Mouse (Mus musculus) urinary bladder, postnatal 0 days (tissue): ENCODE results near the gene Ptgir. TPM values are rescaled to one million over a fixed set of nuclear protein-coding genes. Genes with fewer than 3 reads are reported as not detected.

ENCODE experiments used
- polyA plus RNA-seq: library from polyadenylated mRNA; unstranded; fragments of >200 nt; fragmentation: Nextera tagmentation; extraction: Ambion mirVana; gene quantifications from 2 replicates; pipeline ENCODE4 v1.2.1, GENCODE M21; 2015

Ptgir gene
- polyA plus RNA-seq: 1.0 and 1.7 TPM in 2 replicates

GRCm38 (mm10) chr7:16906281-16906680 lies at the start of gene Ptgir:
Gene Ptgir (plus strand): TSS chr7:16906490.

GRCm38 (mm10) chr7:16875310-16875325 lies 31.2 kb upstream of the Ptgir start, which contains the start of gene Dact3:
Gene Dact3 (plus strand): TSS chr7:16875317.

GRCm38 (mm10) chr7:16891641-16892351 lies 14.5 kb upstream of the Ptgir start, which contains the start of gene Gng8:
Gene Gng8 (plus strand): TSS chr7:16891786.

GRCm38 (mm10) chr7:16924037-16924834 lies 17.9 kb downstream of the Ptgir start, which contains the start of gene Calm3:
Gene Calm3 (minus strand): TSS chr7:16924114.

GRCm38 (mm10) chr7:16944061-16944807 lies 37.9 kb downstream of the Ptgir start, which contains the start of gene Pnmal2:
Gene Pnmal2 (plus strand): TSS chr7:16944682.

GRCm38 (mm10) chr7:16959539-16960187 lies 53.4 kb downstream of the Ptgir start, which contains the start of gene Pnmal1:
Gene Pnmal1 (plus strand): TSS chr7:16959679.

Other genes with a start within 250 kb of the Ptgir start
- gene Ceacam15, start 230.8 kb upstream of the Ptgir start, polyA plus RNA-seq: not detected in 2 replicates
- not detected in 2 replicates for gene Ceacam9, start 184.6 kb upstream of the Ptgir start, polyA plus RNA-seq
- 200 and 222 TPM in 2 replicates for gene Ap2s1, start 168.1 kb upstream of the Ptgir start, polyA plus RNA-seq
- gene Slc1a5, start 125.2 kb upstream of the Ptgir start, polyA plus RNA-seq: 67.1 and 67.9 TPM in 2 replicates
- 52.7 and 60.9 TPM in 2 replicates for gene Strn4, start 90.6 kb upstream of the Ptgir start, polyA plus RNA-seq
- 19.3 and 24.5 TPM in 2 replicates for gene Fkrp, start 89.8 kb upstream of the Ptgir start, polyA plus RNA-seq
- gene Prkd2, start 63.6 kb upstream of the Ptgir start, polyA plus RNA-seq: 6.1 and 8.0 TPM in 2 replicates
- gene Dact3, start 31.2 kb upstream of the Ptgir start, polyA plus RNA-seq: 6.9 and 7.3 TPM in 2 replicates
- 8.4 and 9.0 TPM in 2 replicates for gene Gng8, start 14.7 kb upstream of the Ptgir start, polyA plus RNA-seq
- 49.1 and 59.2 TPM in 2 replicates for gene Calm3, start 17.6 kb downstream of the Ptgir start, polyA plus RNA-seq
- 0.87 and 1.3 TPM in 2 replicates for gene Pnmal2, start 38.2 kb downstream of the Ptgir start, polyA plus RNA-seq
- 0.07 TPM in 1 of 2 replicates, not detected in the other for gene Pnmal1, start 53.2 kb downstream of the Ptgir start, polyA plus RNA-seq
- not detected in 2 replicates for gene Gm42372, start 76.6 kb downstream of the Ptgir start, polyA plus RNA-seq
- 6.5 and 6.6 TPM in 2 replicates for gene Ccdc8, start 86.2 kb downstream of the Ptgir start, polyA plus RNA-seq
- 42.1 and 43.1 TPM in 2 replicates for gene Ppp5c, start 121.4 kb downstream of the Ptgir start, polyA plus RNA-seq
- 8.8 and 11.8 TPM in 2 replicates for gene Hif3a, start 155.9 kb downstream of the Ptgir start, polyA plus RNA-seq
- gene Psg16, start 167.6 kb downstream of the Ptgir start, polyA plus RNA-seq: 0.07 and 0.10 TPM in 2 replicates
- not detected in 2 replicates for gene Ceacam3, start 243.8 kb downstream of the Ptgir start, polyA plus RNA-seq